Mouse (Mus musculus) CD8-positive naive resting alpha-beta T cell, adult 2 months (primary cell): ENCODE results near the gene Trim44.

Source experiments
- DNase-seq, 2 experiments: peaks; one replicate each; pipeline ENCODE4 v3.0.0; 2022; ENCODE audit warnings: low read depth in 2 of 2, low spot score in 2 of 2

The Trim44 gene

GRCm38 (mm10) chr2:102365983-102366545 is 41.6 kb downstream of the Trim44 start:
- DNase-seq: no peak

DNA sequence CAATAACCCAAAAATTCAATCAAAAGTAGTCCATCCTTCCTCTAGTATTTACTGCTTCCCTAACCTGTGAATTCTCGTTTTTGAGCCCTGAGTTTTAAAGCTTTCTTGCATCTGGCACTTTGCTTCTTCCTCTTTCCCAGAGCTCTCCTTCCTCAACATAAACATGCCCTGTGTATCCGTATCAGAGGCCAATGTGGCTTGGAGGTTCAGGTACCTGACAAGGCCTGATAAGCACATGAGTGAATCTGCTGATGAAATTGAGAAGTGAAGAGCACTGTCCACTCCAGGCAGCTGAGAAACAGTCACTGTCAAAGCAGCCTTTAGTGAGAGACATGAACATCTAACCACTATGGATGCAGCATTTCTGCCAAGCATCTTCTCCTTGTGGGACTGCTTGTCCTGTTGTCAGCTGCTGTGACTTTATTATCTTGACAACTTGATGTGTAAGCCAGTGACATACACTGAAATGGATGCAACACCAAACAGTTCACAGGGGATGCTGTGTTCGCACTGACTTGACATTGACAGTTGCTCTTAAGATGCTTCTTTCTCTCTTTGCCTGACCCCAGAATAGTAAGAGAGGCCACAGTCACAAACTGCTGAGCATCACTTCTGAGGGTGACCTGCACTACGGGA is 42.9 kb downstream of the Trim44 start:
- DNase-seq: no peak

DNA sequence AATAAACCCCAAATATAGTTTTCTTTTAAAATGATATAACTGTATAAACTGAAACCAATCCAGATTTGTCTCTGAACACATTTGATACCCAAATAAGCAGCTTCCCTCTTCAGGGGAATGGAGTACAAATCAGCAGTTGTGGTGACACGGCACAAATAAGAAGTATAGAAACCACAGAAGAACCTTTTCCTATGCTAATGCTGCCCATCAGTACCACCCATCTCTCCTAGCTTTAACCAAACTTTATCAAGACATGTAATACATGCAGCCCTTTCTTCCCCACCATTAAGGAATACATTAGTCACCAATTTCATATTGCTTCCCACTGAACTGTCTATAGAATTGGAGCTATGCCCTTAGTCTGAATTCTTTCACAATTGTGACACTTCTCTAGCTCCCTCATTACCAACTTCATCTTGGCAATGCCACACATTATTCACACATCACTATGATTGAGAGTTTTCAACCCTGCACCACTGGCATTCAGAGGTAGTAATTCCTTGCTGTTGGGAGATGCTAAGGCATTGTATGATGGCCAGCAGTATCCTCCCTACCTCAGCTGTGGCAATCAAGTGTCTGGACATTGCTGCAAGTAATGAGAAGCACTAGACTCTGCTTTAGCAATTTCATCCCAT is 44.6 kb downstream of the Trim44 start:
- DNase-seq: no peak

GRCm38 (mm10) chr2:102362266-102362665 is 45.4 kb downstream of the Trim44 start:
- no peak for DNase-seq

- DNase-seq: no peak
Observed at GRCm38 (mm10) chr2:102356879-102357695, 50.5 kb downstream of the Trim44 start.

GRCm38 (mm10) chr2:102354076-102354475 is 53.6 kb downstream of the Trim44 start:
- DNase-seq: no peak

GRCm38 (mm10) chr2:102341429-102341828 is 66.2 kb downstream of the Trim44 start:
- no peak for DNase-seq

DNA sequence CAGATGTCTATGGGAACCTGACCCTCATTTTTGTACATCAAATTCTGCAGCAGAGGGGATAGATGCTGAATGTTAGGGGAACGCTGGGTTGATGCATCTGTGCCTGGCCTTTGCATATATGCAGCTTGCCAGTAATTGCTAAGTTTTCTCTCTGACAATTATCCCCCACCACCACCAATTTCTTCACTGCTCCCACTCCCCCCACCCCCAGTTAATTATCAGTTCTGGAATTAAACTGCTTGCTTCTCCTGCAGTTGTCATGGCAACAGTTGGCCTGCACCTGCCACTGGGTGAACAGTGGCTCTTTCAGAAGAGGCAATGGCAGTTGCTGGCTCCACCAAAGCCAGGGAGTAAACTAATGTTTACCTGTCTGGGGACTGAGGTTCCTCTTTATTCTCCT is 70.8 kb downstream of the Trim44 start:
- DNase-seq: no peak

- DNase-seq: no peak
Observed at GRCm38 (mm10) chr2:102331932-102332331, 75.7 kb downstream of the Trim44 start.

DNA sequence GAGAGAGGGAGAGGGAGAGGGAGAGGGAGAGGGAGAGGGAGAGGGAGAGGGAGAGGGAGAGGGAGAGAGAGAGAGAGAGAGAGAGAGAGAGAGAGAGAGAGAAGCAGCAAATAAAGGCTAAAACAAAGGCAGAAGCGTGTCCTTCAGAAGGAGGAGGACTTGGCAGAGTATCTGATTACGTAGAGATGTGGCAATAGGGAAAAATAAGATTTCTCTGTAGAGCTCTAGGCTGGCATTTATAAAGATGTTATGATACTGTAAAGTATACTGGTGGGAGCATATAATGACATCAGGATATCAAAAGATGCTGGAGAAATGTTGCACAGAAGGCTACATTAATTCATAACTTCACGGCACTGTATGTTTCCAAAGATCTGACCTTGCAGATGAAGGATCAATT is 76.5 kb downstream of the Trim44 start:
- DNase-seq: no peak

DNA sequence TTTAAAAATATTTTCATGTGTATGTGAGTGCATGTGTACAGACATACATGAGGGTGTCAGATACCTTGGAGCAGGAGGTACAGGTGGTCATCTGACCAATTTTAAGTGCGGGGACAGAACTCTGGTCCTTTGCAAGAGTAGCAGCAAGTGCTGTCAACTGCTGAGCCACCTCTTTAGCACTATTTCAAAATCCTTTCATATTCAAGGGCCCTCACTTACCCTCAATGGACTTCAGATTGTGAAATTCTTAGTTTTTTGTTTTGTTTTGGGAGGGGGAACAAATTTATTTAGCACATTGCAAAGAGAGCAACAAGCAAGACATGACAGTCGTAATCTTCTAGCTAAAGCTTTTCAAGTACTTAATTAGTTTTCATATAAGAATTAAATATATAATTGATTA is 81.7 kb downstream of the Trim44 start:
- no peak for DNase-seq

DNA sequence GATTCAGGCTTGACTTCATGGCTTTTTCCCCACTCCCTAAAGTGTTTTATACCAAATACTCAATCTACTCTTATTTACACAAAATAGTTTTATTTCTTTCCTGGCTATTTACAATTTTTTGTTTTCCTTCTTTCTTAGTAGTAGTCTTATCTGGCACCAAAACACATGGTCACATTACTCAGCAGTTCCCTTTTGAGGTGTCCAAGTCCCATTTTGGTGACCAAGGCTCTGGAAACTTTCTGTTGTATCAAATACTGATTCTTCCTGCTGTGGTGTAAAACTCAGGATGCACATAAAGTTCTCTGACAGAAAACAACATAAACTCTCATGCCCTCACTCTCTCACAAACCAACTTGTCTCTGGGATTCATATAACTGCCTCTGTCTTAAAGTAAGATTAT is 83.3 kb downstream of the Trim44 start:
- no peak for DNase-seq

- no peak for DNase-seq
Observed at GRCm38 (mm10) chr2:102316540-102316939, 91.1 kb downstream of the Trim44 start.

- no peak for DNase-seq
Observed at GRCm38 (mm10) chr2:102315153-102315552, 92.5 kb downstream of the Trim44 start.

DNA sequence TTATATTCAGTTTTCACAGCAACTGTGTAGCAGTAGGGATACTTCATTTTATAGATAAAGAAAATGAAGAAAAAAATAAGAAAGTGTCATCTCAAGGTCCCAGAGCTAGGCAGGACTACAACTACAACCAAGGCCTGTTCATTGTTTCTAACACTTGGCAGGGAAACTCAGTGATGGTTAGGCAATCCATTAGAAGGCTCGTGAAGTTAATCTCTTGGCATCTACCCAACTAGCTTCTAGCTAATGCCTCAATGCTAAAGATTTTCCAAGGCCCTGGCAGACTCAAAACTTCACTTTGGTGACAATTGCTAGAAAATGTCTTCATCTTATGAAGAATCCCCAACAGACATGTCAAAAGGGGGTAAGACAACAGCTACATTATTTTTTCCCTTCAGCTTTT is 93.0 kb downstream of the Trim44 start:
- no peak for DNase-seq

DNA sequence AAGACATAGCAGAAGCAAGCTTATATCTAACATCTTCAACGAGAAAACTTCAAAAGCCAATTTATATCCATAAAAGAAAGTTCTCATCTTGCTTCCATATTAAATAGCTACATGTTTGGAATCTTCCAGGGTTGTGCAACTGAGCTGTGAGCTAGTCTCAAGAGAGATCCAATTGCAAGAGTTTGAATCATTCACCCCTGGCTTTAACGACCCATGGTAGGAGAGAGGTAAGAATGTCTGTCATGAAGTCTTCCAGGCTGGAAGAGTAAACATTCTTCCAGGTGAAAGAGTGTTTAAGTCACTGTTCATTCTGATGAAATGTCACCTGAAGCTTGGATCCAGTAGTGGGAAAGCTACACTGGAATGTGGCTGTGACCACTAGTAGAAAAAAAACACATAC is 93.6 kb downstream of the Trim44 start:
- DNase-seq: no peak

DNA sequence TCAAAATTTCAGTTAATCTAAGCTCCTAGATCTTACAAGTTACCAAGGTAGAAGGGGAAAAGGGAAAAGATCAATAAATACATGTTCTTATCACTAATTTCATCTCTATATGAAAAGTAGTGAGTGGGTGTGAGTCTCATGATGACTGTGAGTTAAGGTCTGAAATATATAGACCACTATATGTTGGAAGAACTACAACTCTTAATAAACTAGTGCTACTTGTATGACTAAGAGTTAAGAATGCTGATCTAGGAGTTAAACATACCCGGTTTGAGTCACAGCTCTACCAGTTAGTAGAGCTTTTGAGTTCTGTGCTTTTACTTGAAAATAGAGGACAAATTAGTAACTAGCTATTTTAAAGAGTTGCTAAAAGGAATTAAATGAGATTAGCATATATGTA is 94.7 kb downstream of the Trim44 start:
- DNase-seq: no peak

DNA sequence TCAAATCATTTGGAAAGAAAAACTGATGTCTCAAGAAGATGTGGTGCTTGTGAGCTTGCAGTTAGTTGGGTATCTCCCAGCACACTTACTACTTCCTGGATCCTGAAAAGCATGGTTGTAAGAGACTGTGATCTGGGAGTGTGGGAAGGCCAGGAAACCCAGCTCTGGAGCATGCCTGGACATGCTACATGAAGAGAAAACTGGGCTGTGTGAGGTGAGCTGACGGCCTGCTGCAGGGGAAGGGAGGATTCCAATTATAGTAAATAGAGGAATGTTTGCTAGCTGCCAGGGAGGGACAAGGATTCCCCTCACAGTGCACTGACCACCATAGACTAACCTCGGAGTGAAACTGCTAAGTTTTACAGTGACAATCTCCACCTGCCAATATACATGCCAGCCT is 104.4 kb downstream of the Trim44 start:
- DNase-seq: no peak

- DNase-seq: no peak
Observed at GRCm38 (mm10) chr2:102302532-102302931, 105.1 kb downstream of the Trim44 start.

DNA sequence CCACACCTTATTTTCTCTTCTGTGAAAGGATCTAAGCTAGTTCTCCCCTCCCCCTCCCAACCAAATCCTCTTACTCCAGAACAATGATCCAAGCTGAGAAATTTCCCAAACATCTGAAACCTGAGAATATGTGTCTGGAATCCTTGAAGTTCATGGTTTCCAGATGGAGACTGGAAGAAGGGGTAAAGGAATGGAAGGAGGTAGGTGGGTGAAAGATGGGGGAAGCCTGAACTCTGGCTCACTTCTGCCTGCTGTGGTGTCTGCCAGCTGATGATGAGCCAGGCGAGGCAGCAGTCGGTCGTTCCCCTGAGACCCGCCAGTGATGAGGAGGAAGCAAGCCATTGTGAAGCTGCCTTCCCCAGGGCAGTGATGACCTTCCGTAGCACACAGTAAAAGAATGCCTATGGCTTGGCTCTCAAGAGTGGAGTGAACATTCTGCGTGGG is 112.8 kb downstream of the Trim44 start:
- no peak for DNase-seq

GRCm38 (mm10) chr2:102293181-102293580 is 114.4 kb downstream of the Trim44 start:
- no peak for DNase-seq

DNA sequence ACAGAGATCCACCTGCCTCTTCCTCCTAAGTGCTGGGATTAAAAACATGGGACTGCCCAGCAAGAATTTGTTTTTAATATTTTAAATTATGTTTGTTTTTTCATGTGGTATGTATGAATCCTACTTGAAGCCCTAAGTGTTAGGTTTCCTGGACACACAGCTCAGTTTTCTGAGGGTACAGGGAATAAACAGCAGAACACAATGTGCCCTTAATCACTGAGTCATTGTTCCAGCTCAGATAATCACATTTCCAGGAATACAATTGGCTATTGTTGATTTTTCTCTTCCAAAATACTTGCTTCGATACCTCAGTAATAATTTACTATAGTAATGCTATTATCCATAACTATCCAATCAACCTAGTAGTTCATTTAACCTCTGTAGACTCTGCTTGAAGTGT is 115.6 kb downstream of the Trim44 start:
- DNase-seq: no peak
